Mouse (Mus musculus): ENCODE results near the gene 0610009B22Rik. TPM values are rescaled to one million over a fixed set of nuclear protein-coding genes. Genes with fewer than 3 reads are reported as not detected.

0610009B22Rik gene
- total RNA-seq, 2 experiments from 2014 or later: 42.1 to 43.2 TPM

GRCm38 (mm10) chr11:51644217-51644616, 44.5 kb downstream of the 0610009B22Rik start:
- peak; percentile 31 for DNase-seq
- H3K27ac ChIP-seq: peak overlapping the region; percentile 72
- intact Hi-C loops (cut with DNase I): no loop called here
- H3K4me3 ChIP-seq: peak overlapping the region; percentile 64
- TF ChIP-seq CTCF (IDR thresholded peaks at IDR 0.05): no peak

GRCm38 (mm10) chr11:51643761-51644160, 44.9 kb downstream of the 0610009B22Rik start:
- intact Hi-C loops (cut with DNase I): no loop called here
- Histone ChIP-seq H3K27ac (peak overlapping the region; percentile 72), H3K4me3 (peak overlapping the region; percentile 64)
- no peak for TF ChIP-seq CTCF (IDR thresholded peaks at IDR 0.05)
- peak; percentile 79 for DNase-seq

- peak; percentile 20 for DNase-seq
- TF ChIP-seq CTCF (IDR thresholded peaks at IDR 0.05): no peak
- intact Hi-C loops (cut with DNase I): no loop called here
- peak overlapping the region; percentile 72 for H3K27ac ChIP-seq
- peak overlapping the region; percentile 64 for H3K4me3 ChIP-seq
These were observed 45.5 kb downstream of the 0610009B22Rik start for GRCm38 (mm10) chr11:51643202-51643601.

GRCm38 (mm10) chr11:51640748-51641147, 47.9 kb downstream of the 0610009B22Rik start:
- TF ChIP-seq CTCF (IDR thresholded peaks at IDR 0.05): no peak
- Histone ChIP-seq H3K4me3 (no peak overlapping the region), H3K27ac (no peak overlapping the region)
- intact Hi-C loops (cut with DNase I): no loop called here
- DNase-seq: no peak

- DNase-seq: no peak
- Histone ChIP-seq H3K4me3 (peak overlapping the region; percentile 44), H3K27ac (peak overlapping the region; percentile 74)
- no peak for TF ChIP-seq CTCF (IDR thresholded peaks at IDR 0.05)
- intact Hi-C loops (cut with DNase I): loop anchor here (5.0 kb wide), 1 partner anchor 44 kb away; no protein-coding TSS in a partner anchor
These were observed 50.2 kb downstream of the 0610009B22Rik start for GRCm38 (mm10) chr11:51638497-51638896.

- intact Hi-C loops (cut with DNase I): loop anchor here (5.0 kb wide), 1 partner anchor 44 kb away; no protein-coding TSS in a partner anchor
- DNase-seq: no peak
- H3K27ac ChIP-seq: peak overlapping the region; percentile 74
- no peak for TF ChIP-seq CTCF (IDR thresholded peaks at IDR 0.05)
- peak overlapping the region; percentile 44 for H3K4me3 ChIP-seq
These were observed 50.7 kb downstream of the 0610009B22Rik start for GRCm38 (mm10) chr11:51637971-51638414.

- TF ChIP-seq CTCF (IDR thresholded peaks at IDR 0.05): peak; percentile 75
- Histone ChIP-seq H3K27ac (peak overlapping the region; percentile 96), H3K4me3 (peak overlapping the region; percentile 96)
- peak; percentile 67 for DNase-seq
- intact Hi-C loops (cut with DNase I): loop anchor here (5.0 kb wide), 1 partner anchor 46 kb away; no protein-coding TSS in a partner anchor
These were observed 52.4 kb downstream of the 0610009B22Rik start for GRCm38 (mm10) chr11:51636323-51636684.

- intact Hi-C loops (cut with DNase I): loop anchor here (2.0 to 5.0 kb wide), 2 partner anchors 15 to 47 kb away; no protein-coding TSS in a partner anchor
- peak; percentile 17; the same call in 1 of the 2 replicates for TF ChIP-seq CTCF (IDR thresholded peaks at IDR 0.05)
- peak within 1 kb of the TSS; percentile 96 for H3K4me3 ChIP-seq
These were observed 53.0 kb downstream of the 0610009B22Rik start, which contains the start of gene Rmnd5b for GRCm38 (mm10) chr11:51635525-51636322. Rmnd5b (minus strand) TSS chr11:51635896.

More at GRCm38 (mm10) chr11:51635525-51636322, 53.0 kb downstream of the 0610009B22Rik start, which contains the start of gene Rmnd5b:
- peak within 1 kb of the TSS; percentile 96 for H3K27ac ChIP-seq
- peak; percentile 93 for DNase-seq

Other genes with a start within 250 kb of the 0610009B22Rik start
- gene Phykpl, start 104.1 kb downstream of the 0610009B22Rik start, total RNA-seq (2021): 10 to 100 TPM; 15.5 to 15.8 TPM
- gene Hnrnpab, start 82.0 kb downstream of the 0610009B22Rik start, total RNA-seq (2021): 100 to 1,000 TPM in 1 of 2 experiments, 10 to 100 TPM in 1; 95.0 to 112 TPM
- gene Nhp2, start 69.1 kb downstream of the 0610009B22Rik start, total RNA-seq (2021): 10 to 100 TPM; 24.9 to 25.7 TPM
- 10 to 100 TPM; 11.4 to 11.6 TPM for gene Rmnd5b, start 53.0 kb downstream of the 0610009B22Rik start, total RNA-seq (2021)
- 1 to 10 TPM; 2.7 to 4.2 TPM for gene N4bp3, start 38.0 kb downstream of the 0610009B22Rik start, total RNA-seq (2021)
- under 1 TPM; 0.20 to 0.31 TPM for gene D930048N14Rik, start 37.9 kb downstream of the 0610009B22Rik start, total RNA-seq (2021)
- gene Sec24a, start 74.8 kb upstream of the 0610009B22Rik start, total RNA-seq (2021): 10 to 100 TPM; 41.1 to 56.0 TPM
- gene Sar1b, start 74.8 kb upstream of the 0610009B22Rik start, total RNA-seq (2021): 100 to 1,000 TPM; 439 to 509 TPM
- gene Jade2, start 168.8 kb upstream of the 0610009B22Rik start, total RNA-seq (2021): 1 to 10 TPM; 7.8 to 7.9 TPM